Mouse (Mus musculus) midbrain, embryonic 11.5 days (tissue): ENCODE measurements around the gene Gsc2. TPM values are rescaled to one million over a fixed set of nuclear protein-coding genes. Genes with fewer than 3 reads are reported as not detected.

Source experiments
- ATAC-seq: fragments of 200-750 bp; cut with Nextera tagmentation; 2 replicates; pipeline ENCODE4 v1.8.0; 2017; ENCODE audit warnings: moderate TSS enrichment, moderate library complexity; ENCODE audit not compliant: low FRiP score
- DNase-seq: peaks from one replicate; pipeline ENCODE4 v3.0.0; 2015; ENCODE audit warnings: low spot score; ENCODE audit errors: missing footprints
- H3K27ac ChIP-seq: fragments of 300-500 bp; sonication (generic); 2 replicates; pipeline ENCODE4 v1.5.1; 2014; ENCODE audit warnings: low read depth, low read length
- H3K27me3 ChIP-seq: fragments of 300-500 bp; sonication (generic); 2 replicates; pipeline ENCODE4 v1.6.1; 2014; ENCODE audit warnings: mild to moderate bottlenecking, low read length, moderate library complexity, mixed read lengths; ENCODE audit not compliant: control insufficient read depth, insufficient read depth
- H3K36me3 ChIP-seq: fragments of 300-500 bp; sonication (generic); 2 replicates; pipeline ENCODE4 v1.6.1; 2014; ENCODE audit warnings: mild to moderate bottlenecking, low read length, moderate library complexity, mixed read lengths; ENCODE audit not compliant: control insufficient read depth, insufficient read depth
- H3K4me1 ChIP-seq: fragments of 300-500 bp; sonication (generic); 2 replicates; pipeline ENCODE4 v1.6.1; 2014; ENCODE audit warnings: low read length; ENCODE audit not compliant: control insufficient read depth, insufficient read depth
- H3K4me2 ChIP-seq: fragments of 300-500 bp; sonication (generic); 2 replicates; pipeline ENCODE4 v1.6.1; 2014; ENCODE audit warnings: mild to moderate bottlenecking, moderate library complexity
- H3K4me3 ChIP-seq: fragments of 300-500 bp; sonication (generic); 2 replicates; pipeline ENCODE4 v1.5.1; 2014; ENCODE audit warnings: low read depth, low read length
- H3K9ac ChIP-seq: fragments of 300-500 bp; sonication (generic); 2 replicates; pipeline ENCODE4 v1.6.1; 2014; ENCODE audit warnings: low read length
- H3K9me3 ChIP-seq: fragments of 300-500 bp; sonication (generic); 2 replicates; pipeline ENCODE4 v1.6.1; 2016; ENCODE audit warnings: low read length; ENCODE audit not compliant: control insufficient read depth
- whole genome bisulfite sequencing: fragments of 180-500 bp; shearing (Covaris S2); extraction: QIAGEN DNeasy Blood & Tissue Kit; methylation state at CpG from one replicate; pipeline ENCODE4 v1.1.7; 2014; 5-methylcytosine and 5-hydroxymethylcytosine counted together
- polyA plus RNA-seq: library from polyadenylated mRNA; unstranded; fragments of >200 nt; fragmentation: Nextera tagmentation; extraction: Ambion mirVana; gene quantifications from 2 replicates; pipeline ENCODE4 v1.2.1, GENCODE M21; 2014

The Gsc2 gene
- polyA plus RNA-seq, 1 experiment from 2014 or later = 1.1 TPM

GRCm38 (mm10) chr16:17929211-17929610 is 14.4 kb upstream of the Gsc2 start:
- H3K36me3 ChIP-seq = peaks cover 3% of the 10 kb centered on the region; the same call in 1 of the 2 replicates
- peaks cover 18% of the 10 kb centered on the region for H3K4me1 ChIP-seq
- DNase-seq (no peak), ATAC-seq (peak; percentile 4; the same call in 1 of the 2 replicates)
- no peak overlapping the region for H3K9ac ChIP-seq
- WGBS = 5% methylated on average over 2 of the region's 2 CpGs
- H3K27me3 ChIP-seq = peaks cover 4% of the 10 kb centered on the region; the same call in 1 of the 2 replicates
- H3K4me3 ChIP-seq = no peak overlapping the region
- no peak overlapping the region for H3K4me2 ChIP-seq
- H3K27ac ChIP-seq = peak overlapping the region; percentile 41; the same call in 1 of the 2 replicates
- H3K9me3 ChIP-seq = no peaks in the 10 kb centered on the region

GRCm38 (mm10) chr16:17928627-17929104 is 13.8 kb upstream of the Gsc2 start:
- WGBS = under 1% methylated on average over 9 of the region's 9 CpGs
- Histone ChIP-seq H3K27me3 (peaks cover 4% of the 10 kb centered on the region; the same call in 1 of the 2 replicates), H3K9me3 (no peaks in the 10 kb centered on the region), H3K27ac (peak overlapping the region; percentile 41), H3K9ac (peak overlapping the region; percentile 77), H3K4me2 (peak overlapping the region; percentile 91), H3K36me3 (peaks cover 3% of the 10 kb centered on the region; the same call in 1 of the 2 replicates), H3K4me3 (peak overlapping the region; percentile 69), H3K4me1 (peaks cover 18% of the 10 kb centered on the region)
- peak; percentile 65 for ATAC-seq
- DNase-seq = peak; percentile 97

GRCm38 (mm10) chr16:17928087-17928580 is 13.3 kb upstream of the Gsc2 start, which contains the start of gene Slc25a1:
Gene Slc25a1 (minus strand): TSS chr16:17928219.
- H3K27ac ChIP-seq = peak within 1 kb of the TSS; percentile 41
- under 1% methylated on average over 47 of the region's 47 CpGs for WGBS
- H3K4me2 ChIP-seq = peak within 1 kb of the TSS; percentile 91
- no peaks in the 10 kb centered on the region for H3K9me3 ChIP-seq
- H3K9ac ChIP-seq = peak within 1 kb of the TSS; percentile 77
- H3K36me3 ChIP-seq = peaks cover 3% of the 10 kb centered on the region; the same call in 1 of the 2 replicates
- peak; percentile 98 for DNase-seq
- peaks cover 18% of the 10 kb centered on the region for H3K4me1 ChIP-seq
- peak; percentile 86 for ATAC-seq
- H3K4me3 ChIP-seq = peak within 1 kb of the TSS; percentile 69
- peaks cover 4% of the 10 kb centered on the region; the same call in 1 of the 2 replicates for H3K27me3 ChIP-seq

GRCm38 (mm10) chr16:17927351-17928082 is 12.7 kb upstream of the Gsc2 start:
- H3K27me3 ChIP-seq = peaks cover 4% of the 10 kb centered on the region; the same call in 1 of the 2 replicates
- DNase-seq (peak; percentile 93), ATAC-seq (peak; percentile 65)
- no peaks in the 10 kb centered on the region for H3K9me3 ChIP-seq
- peaks cover 21% of the 10 kb centered on the region for H3K4me1 ChIP-seq
- peaks cover 3% of the 10 kb centered on the region; the same call in 1 of the 2 replicates for H3K36me3 ChIP-seq
- peak overlapping the region; percentile 77 for H3K9ac ChIP-seq
- H3K4me3 ChIP-seq = peak overlapping the region; percentile 69
- WGBS = under 1% methylated on average over 71 of the region's 72 CpGs
- peak overlapping the region; percentile 41 for H3K27ac ChIP-seq
- peak overlapping the region; percentile 91 for H3K4me2 ChIP-seq

- peak overlapping the region; percentile 64 for H3K4me3 ChIP-seq
- peak overlapping the region; percentile 74 for H3K9ac ChIP-seq
- no peaks in the 10 kb centered on the region for H3K9me3 ChIP-seq
- H3K27ac ChIP-seq = peak overlapping the region; percentile 6; the same call in 1 of the 2 replicates
- under 1% methylated on average over 14 of the region's 14 CpGs for WGBS
- H3K27me3 ChIP-seq = peaks cover 16% of the 10 kb centered on the region
- H3K4me1 ChIP-seq = peaks cover 26% of the 10 kb centered on the region
- DNase-seq (no peak), ATAC-seq (peak; percentile 28; the same call in 1 of the 2 replicates)
- peak overlapping the region; percentile 96 for H3K4me2 ChIP-seq
- H3K36me3 ChIP-seq = peaks cover 3% of the 10 kb centered on the region; the same call in 1 of the 2 replicates
Observed at GRCm38 (mm10) chr16:17922163-17922538, 7.3 kb upstream of the Gsc2 start.

GRCm38 (mm10) chr16:17921325-17922162 is 6.7 kb upstream of the Gsc2 start:
- H3K4me1 ChIP-seq = peaks cover 20% of the 10 kb centered on the region
- H3K36me3 ChIP-seq = peaks cover 3% of the 10 kb centered on the region; the same call in 1 of the 2 replicates
- peak overlapping the region; percentile 76 for H3K27ac ChIP-seq
- no peaks in the 10 kb centered on the region for H3K9me3 ChIP-seq
- DNase-seq (peak; percentile 99), ATAC-seq (peak; percentile 92)
- H3K4me3 ChIP-seq = peak overlapping the region; percentile 64
- peak overlapping the region; percentile 96 for H3K4me2 ChIP-seq
- H3K9ac ChIP-seq = peak overlapping the region; percentile 74
- 3% methylated on average over 47 of the region's 47 CpGs for WGBS
- H3K27me3 ChIP-seq = peaks cover 22% of the 10 kb centered on the region

GRCm38 (mm10) chr16:17920586-17920985 is 5.7 kb upstream of the Gsc2 start:
- peak; percentile 95 for DNase-seq
- ATAC-seq = peak; percentile 28; the same call in 1 of the 2 replicates

GRCm38 (mm10) chr16:17911052-17911595 is 3.7 kb downstream of the Gsc2 start, which contains the start of gene Ess2:
Gene Ess2 (minus strand): TSS chr16:17911348.
- ATAC-seq = peak; percentile 93
- H3K4me1 ChIP-seq = peaks cover 17% of the 10 kb centered on the region
- H3K9me3 ChIP-seq = no peaks in the 10 kb centered on the region
- peaks cover 44% of the 10 kb centered on the region for H3K27me3 ChIP-seq
- under 1% methylated on average over 35 of the region's 35 CpGs for WGBS
- H3K36me3 ChIP-seq = peaks cover 8% of the 10 kb centered on the region
- no peak within 1 kb of the TSS; the same call in 1 of the 2 replicates for H3K27ac ChIP-seq
- peak within 1 kb of the TSS; percentile 52 for H3K4me3 ChIP-seq
- peak; percentile 99 for DNase-seq
- H3K4me2 ChIP-seq = peak within 1 kb of the TSS; percentile 89
- peak within 1 kb of the TSS; percentile 67 for H3K9ac ChIP-seq

More at GRCm38 (mm10) chr16:17920586-17920985, 5.7 kb upstream of the Gsc2 start:
- H3K27me3 ChIP-seq = peaks cover 28% of the 10 kb centered on the region
- no peaks in the 10 kb centered on the region for H3K9me3 ChIP-seq
- peaks cover 19% of the 10 kb centered on the region for H3K4me1 ChIP-seq
- 3% methylated on average over 20 of the region's 20 CpGs for WGBS
- H3K4me2 ChIP-seq = peak overlapping the region; percentile 96
- peaks cover 3% of the 10 kb centered on the region; the same call in 1 of the 2 replicates for H3K36me3 ChIP-seq
- no peak overlapping the region for H3K4me3 ChIP-seq
- peak overlapping the region; percentile 74 for H3K9ac ChIP-seq
- H3K27ac ChIP-seq = peak overlapping the region; percentile 41; the same call in 1 of the 2 replicates
